Mouse (Mus musculus) urinary bladder, adult 18-20 months (tissue): ENCODE results near the gene Ccdc9.
"Not testable (repeated sequence)": the region's sequence is repeated elsewhere in the genome, so short reads cannot be mapped to it uniquely, and the experiment has no call there.

Source experiments
- DNase-seq, 2 experiments: peaks; one replicate each; pipeline ENCODE4 v3.0.0; 2022; ENCODE audit warnings: low spot score in 2 of 2, mixed read lengths in 2 of 2

The Ccdc9 gene

DNA sequence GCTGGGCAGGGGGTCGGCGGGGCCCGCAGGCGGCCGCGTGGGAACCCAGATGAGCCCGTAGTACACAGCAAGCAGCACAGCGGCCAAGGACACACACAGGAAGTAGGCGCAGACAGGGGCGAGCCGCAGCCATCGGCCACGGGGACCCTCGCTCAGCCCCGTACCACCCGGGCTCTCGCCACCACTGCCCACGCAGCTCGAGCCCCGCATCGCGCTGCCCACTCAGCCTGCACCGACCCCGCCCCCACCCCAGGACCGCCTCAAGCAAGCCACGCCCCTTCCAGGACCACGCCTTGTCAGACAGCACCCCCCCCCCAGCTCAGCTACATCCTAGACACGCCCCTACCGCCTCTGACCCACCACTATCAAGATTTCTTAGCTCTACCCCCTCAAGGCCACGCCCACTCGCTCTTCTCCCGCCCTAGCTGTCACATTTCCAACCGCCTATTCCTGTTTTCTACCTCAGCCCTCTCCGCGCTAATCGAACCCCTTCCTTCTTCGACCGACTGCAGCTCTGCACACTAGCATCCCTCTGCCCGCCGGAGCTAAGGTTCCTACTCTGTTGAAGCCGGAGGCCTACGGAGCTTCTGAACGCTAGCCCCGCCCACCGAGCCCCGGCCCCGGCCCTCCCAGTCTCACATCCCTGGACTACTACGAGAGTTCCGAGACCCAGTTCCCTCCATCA lies 13.4 kb downstream of the Ccdc9 start, which contains the start of gene Inafm1:
Gene Inafm1, minus strand, starts transcription at position 537 of the 685 bp plus-strand sequence.
- DNase-seq, result peak; percentile 77 to 82

DNA sequence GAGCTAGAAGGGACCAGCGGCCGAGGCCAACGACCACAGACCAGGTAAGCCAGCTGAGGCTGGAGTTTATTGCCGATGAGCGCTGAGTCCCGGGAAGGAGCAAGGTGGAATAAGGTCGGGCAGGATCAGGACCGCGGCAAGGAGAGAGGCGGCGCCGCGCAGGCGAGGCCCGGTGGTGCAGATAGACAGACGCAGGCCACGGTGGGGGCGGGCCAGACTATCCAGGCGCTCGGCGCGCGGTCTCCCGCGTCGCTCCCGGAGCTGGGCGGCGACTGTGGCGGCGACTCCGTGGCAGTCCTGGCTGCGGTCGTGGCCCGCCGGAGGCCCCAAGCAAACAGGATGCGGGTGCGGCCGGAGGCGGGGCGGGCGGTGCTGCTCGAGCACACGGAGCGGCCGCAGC lies 13.9 kb downstream of the Ccdc9 start:
- peak; percentile 50 to 55 for DNase-seq

DNA sequence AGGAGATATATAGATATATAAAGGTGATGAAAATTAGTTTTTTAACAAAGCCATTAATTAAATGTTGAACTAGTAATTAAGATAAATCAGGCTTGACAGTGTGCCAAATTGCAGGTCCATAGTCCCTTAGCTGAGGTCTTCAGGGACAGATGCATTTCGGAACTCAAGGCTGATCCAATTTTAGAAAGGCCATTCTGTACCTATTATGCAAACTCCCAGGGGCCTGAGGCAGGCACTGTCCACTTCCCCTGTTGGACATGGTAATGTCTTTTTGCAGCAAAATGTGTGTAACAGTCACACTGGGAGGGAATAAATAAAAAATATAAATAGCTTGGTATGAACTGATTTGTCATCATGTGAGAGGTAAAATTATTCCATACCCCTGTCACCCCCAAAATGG lies 15.5 kb downstream of the Ccdc9 start:
- DNase-seq, result no peak

DNA sequence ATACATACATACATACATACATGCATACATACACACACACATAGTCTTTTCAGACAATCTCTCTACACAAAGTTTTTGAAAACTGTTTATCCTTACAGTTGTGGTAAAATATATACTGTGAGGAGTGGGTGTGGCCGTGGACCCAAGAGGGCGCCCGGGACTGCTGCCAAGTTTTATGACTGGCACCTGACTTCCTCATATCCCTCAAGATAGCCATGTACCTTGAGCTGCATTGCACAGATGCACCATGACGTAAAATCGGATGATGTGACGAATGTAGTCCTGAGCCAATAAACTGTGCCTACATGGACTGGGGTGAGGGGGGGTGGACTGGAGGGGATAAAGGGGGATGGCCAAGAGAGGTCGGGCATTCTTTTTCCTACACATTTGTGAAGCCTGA lies 20.0 kb downstream of the Ccdc9 start:
- not testable (repeated sequence) for DNase-seq

DNA sequence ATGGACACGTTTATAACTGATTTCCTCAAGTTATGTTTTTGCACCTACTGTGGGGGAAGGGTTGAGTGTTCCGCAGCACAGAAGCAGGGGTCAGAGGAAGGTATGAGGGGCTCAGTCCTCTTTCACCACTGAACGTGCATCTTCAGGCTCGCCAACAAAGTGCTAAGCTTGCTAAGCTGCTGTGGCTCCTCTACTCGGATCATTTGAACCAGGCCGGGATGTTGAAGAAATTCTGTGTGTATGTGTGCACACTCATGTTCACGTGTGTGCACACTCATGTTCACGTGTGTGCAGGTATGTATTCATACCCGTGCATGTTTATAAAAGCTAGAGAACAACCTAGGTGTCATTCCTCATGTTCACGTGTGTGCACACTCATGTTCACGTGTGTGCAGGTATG lies 20.7 kb downstream of the Ccdc9 start:
- DNase-seq, result no peak

DNA sequence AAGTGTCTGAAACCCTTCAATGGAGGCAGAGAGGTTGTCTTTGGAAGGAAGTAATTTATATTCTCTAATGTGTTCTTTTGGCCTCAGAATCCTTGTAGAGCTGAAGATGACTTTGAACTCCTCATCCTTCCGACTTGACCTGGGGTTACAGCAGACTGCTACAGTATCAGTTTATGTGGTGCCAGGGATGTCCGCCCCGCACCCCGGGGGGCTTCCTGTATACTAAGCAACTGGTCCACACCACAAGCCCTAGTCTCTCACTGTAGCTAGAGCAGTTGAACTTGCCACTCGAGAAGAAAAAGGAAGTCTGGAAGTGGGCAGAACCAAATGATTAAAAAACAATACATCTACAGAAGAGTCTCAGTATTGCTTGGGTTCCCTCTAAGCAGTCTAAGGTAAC lies 22.8 kb downstream of the Ccdc9 start:
- no peak for DNase-seq

DNA sequence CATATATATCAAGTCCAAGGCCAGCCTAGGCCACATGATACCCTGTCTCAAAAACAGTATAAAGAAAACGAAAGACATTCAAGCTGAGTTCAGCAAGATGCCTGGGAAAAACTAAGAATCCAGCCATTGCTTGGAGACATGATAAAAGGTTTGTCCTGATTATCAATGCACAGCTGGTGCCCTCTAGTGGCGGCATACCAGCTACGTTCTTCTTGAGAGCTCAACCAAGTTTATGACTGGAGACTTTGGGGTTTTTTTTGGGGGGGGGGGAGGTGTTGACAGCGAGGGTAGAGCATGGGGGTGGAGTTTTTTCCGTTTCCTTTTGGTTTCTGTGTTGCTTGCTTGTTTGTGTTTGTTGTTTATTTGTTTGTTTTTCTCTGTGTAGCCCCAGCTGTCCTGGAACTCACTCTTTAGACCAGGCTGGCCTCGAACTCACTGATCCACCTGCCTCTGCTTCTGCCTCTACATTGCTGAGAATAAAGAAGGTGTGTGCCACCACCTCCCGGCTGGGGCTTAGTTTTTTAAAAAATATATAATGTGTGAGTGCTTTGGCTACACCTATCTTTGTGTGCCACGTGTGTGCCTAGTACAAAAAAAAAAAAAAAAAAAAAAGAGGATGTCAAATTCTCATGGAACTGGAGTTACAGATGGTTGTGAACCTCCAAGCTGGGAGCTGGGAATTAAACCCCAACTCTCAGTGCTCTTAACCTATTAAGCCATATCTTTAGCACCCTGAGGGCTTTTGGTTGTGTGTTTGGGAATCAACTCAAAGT lies 23.4 kb downstream of the Ccdc9 start:
- peak; percentile 46 to 64 for DNase-seq

DNA sequence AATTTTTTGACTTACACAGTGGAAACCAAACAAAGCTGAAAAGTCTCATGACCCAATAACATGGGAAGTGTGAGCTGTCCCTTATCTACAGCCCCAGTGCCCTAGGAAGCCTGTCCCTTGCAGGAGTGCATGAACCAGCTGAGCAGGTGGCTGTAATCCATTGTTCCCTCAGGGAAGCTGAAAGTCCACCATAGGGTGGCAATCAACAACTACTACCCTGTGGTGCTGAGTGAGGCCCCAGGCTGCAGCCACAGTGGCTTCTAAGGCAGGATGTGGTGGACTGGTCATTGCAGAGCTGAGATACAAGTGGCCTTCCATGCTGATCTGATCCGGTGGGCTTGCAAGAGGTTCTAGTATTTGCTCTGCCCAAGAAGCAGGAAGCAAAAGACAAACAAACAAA lies 25.5 kb downstream of the Ccdc9 start:
- no peak for DNase-seq

DNA sequence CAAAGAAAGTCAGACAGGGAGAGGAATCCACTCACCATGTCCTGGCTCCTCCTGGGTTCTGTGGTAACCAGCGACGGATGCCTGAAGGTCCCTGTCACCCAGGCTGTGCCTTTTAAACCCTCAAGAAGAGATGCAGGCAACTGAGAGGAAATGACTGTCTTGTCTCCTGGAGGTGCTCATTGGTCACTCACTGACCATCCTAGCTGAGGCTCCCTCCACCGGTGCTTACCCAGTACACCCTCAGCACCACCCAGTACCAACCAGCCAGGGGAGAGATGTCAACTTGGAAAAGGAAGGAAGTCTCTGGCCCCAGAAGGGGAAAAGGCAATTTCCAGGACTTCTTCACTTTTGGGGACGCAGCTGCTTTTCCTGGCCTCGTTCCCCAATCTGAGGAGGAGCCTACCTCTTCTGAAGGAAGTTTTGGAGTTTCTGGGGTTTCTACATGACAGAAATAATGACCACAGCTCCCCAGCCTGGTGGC lies 27.4 kb downstream of the Ccdc9 start, which contains the start of gene C5ar1:
Gene C5ar1, minus strand, starts transcription at position 431 of the 481 bp plus-strand sequence.
- no peak for DNase-seq

DNA sequence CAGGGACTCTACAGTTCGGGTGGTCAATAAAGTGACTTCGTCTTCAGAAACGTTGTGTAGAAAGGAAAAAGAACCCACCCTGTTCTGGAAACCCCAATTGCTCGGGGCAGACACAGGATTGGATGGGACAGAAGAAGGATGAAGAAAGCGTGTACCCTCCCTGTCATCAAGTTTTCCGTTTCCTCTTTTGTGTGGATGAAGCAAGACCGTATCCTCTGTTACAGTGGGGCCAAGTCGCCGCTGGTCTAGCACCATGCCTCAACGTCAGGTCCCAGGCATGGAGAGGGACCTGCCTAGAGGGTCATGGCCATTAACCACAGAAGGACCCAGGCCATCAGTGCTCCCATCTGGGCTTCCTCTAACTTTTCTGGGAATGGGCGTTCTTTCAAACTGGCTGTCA lies 28.8 kb downstream of the Ccdc9 start:
- no peak for DNase-seq

DNA sequence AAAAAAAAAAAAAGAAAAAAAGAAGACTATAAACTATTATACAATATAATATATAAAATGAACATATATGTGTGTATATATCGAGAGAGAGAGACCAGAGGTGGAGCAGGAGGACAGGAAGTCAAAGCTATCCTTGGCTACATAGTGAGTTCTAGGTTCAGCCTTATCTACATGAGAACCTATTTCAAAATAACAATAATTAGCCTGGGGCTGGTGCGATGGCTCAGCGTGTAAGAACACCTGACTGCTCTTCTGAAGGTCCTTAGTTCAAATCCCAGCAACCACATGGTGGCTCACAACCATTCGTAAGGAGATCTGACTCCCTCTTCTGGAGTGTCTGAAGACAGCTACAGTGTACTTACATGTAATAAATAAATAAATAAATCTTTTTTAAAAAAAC lies 30.6 kb downstream of the Ccdc9 start:
- not testable (repeated sequence) for DNase-seq

DNA sequence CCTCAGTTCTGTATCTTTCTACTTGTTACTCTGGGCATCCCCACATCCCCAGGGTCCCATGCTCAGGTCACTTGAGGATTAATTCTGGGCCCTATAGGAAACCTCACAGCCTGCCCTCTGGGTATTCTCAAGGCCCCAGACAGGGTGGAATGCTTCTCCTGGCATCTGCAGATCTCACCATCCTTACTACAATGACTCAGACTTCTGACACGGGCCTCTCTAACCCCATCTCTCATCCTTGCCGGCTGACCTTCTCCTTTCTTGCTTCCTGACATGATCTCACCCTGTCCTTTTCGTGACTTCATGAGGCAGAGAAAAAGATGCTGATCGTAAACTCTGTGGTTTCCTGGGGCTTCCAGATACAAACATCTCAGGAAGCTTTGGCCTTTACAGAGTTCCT lies 32.4 kb downstream of the Ccdc9 start:
- DNase-seq, result no peak

DNA sequence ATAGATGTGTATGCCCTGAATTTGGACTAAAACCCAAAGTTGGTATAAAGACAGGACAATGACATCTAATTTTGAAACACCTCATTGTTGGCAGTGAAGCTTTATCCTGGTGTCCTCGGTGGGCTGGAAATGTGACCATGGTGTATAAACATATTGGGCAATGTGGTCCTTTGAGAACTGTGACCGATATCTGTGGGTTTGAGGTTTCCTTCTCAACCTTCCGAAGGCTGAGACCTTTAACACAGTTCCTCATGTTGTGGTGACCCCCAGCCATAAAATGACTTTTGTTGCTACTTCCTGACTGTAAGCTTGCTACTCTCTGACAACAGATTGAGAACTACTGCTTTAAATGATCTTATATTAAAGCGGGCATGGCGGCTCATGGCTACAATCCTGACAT lies 35.9 kb downstream of the Ccdc9 start:
- no peak for DNase-seq

DNA sequence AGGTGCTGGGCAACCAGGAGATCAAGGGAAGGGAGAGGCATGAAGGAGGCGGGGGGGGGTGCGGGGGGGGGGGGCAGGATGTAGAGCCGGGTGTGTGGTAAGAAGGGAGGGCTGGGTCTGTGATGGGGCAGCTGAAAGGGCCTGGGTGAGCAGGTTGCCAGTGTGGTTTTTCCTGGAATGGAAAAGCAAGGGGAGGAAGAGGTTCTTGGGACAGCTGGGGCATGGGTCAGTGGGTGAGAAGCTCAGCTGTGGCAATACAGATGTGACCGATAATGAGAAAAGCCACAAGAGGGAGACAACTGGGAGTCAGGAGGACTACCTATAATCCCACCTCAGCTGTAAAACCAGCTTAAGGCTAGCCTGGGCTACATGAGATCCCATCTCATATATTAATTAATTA lies 40.6 kb downstream of the Ccdc9 start:
- DNase-seq, result no peak

DNA sequence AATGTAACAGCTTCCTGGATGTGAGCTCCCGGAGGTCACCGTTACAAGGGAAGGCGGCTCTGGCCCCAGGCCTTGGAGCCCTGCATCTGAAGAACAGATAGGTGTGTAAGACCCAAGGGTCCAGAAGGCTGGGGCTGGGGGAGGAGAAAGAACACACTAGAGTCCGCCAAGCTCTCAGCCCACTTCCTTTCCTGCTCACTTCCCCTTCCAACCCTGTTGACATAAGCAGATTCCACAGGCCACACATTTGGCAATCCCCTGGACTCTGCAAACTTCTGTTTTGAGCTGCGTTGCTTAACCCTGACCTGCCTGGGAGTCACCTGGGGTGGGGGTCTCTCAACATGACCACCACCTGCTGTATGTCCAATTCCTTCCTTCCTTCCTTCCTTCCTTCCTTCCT lies 42.5 kb downstream of the Ccdc9 start, which contains the start of gene C5ar2:
Gene C5ar2, minus strand, starts transcription at position 88 of the 400 bp plus-strand sequence.
- no peak for DNase-seq

DNA sequence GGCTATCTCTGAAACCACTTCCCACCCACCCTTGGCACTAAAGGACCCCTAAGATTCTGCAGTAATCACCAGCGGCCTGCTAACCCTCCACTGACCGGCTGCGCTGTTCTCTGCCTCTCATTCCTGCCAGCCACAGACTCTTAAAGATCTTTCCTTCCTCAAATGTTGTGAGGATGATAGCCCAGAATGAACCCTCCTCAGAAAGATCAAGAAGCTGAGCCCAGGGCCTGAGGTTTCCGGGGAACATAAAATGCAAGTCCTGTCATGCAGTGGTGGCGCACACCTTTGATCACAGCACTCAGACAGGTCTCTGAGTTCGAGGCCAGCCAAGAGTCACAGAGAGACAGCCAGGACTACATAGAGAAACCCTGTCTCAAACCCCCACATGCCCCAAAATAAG lies 44.4 kb downstream of the Ccdc9 start:
- no peak for DNase-seq

DNA sequence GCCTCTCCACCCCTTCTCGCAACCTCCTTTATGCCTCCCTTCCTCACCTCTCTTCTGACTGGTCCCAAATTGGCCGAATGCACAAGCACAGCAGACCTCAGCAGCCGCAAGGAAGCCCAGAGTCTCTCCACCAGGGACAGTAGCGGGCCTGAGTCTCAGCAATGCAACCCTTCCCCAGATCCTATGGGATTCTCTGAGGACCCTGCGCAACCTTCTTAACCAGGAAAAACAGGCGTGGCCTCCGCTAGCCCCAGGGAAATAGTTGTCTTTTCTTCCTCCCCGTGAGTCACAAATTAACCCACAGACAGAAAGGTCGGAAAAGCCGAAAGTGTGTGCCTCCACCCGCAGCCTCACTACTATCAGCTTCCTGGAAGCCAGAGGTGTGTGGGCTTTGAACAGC lies 44.8 kb downstream of the Ccdc9 start:
- no peak for DNase-seq

DNA sequence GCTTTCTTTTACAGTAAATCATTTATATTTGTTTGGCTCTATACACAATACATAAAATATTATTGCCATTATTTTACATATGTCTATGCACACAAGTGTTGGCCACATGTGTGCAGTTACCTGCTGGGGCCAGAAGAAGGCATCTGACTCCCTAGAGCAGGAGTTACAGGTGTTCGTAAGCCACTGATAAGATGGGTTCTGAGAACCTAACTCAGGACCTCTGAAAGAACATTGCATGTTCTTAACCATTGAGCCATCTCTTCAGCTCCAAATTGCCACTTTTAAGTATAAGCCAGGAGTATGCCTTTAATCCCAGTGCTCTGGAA lies 45.7 kb downstream of the Ccdc9 start:
- no peak for DNase-seq

DNA sequence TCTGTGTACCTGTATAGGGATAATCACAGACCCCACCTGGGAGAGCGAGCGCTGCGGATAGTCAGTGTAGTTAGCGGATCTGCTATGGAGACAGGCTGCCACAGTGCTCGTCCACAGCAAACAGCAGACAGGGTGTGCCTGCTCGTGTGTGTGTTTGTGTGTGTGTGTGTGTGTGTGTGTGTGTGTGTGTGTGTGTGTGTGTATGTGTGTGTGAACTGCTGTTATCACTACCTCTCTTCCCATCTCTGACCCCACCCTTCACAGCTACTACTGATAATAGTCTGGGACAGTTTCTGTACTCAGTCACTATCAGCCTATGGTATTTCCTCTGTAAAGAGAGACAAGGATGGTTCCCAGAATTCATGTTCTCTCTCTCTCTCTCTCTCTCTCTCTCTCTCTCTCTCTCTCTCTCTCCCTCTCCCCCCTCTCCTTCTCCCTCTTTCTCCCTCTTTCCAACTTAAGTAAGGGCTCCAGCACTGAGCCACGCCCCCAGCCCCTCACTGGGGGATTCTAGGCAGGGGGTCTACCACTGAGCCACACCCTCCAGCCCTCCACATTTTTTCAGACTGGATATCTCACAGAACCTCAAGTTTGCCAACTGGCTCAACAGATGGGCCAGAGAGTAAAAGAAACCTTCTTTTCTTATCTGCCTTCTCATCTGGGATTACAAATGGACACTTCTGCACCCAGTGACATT lies 46.2 kb downstream of the Ccdc9 start:
- no peak for DNase-seq

DNA sequence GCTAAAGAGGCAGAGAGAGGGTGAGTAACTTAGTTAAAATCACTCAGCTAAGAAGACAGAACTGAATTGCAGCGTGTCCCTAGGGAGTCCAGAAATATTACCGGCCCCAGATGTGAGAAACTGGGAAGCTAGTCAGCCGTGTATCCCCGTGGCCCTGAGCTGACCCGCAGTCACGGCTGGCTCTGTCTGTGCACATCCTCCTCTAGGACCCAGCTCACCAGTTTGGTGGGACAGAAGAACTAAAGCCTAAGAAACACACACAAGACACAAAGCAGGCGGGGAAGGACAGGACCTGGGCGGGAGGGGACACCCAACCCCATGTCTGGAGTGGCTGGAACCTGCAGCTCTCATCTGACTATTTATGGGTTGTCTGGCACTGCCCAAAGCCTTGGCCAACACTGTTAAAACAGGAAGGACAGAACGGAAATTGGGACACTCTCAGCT lies 47.0 kb downstream of the Ccdc9 start:
- no peak for DNase-seq

DNA sequence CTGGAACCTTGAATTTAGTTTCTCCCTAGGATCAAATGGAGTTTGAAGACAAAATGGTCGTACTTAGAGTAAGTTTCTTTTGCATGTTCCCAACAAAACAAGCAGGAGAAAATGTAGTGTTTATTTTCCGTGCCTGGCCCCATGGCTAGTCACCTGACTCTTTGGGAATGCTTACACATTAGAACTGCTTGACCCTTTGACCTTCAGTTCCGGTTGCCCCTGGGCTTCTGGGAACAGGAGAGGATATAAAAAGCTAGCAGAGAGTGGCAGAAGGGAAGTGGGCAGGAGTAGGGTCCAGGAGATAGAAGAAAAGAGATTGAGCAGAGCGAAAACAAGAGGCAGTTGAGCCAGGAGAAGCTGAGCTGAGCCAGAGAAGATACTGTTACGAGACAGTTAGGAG lies 56.7 kb downstream of the Ccdc9 start:
- DNase-seq, result no peak
